Comparison of ENCODE assay signal across 20 mouse cellular contexts in the genomic region with DNA sequence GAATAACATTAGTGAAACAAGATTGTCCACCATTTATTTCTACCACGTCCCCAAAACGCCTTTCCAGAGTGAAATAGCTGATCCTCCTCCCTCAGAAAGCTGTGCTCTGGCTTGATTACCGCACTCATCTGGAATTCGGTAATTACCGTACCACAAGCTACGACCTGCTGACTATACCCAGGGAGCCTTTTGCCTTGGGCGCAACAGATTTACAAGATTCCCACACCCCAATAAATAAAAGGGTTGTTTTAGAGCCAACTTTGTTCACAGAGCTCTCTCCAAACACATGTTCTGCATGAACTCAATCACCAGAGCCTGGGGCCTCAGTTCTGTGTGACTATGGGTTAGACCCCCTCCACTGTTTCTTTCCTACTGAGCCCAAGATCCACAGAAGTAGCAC.
DNase-seq lines count a peak whose midpoint lies in the region; ATAC-seq and TF ChIP-seq lines count a peak whose summit lies in the region.
"Had no signal": no experiment of that assay in that cellular context is flagged by ENCODE, and none has a peak within 500 bp of the region (broad histone marks: within the 10 kb centered on the region; RNA-seq: fewer than 3 reads in every experiment).

No protein-coding gene starts in this region.

- H3K9ac ChIP-seq in forebrain, embryonic 13.5 days: no peak overlapping the region
- H3K9ac ChIP-seq in forebrain, embryonic 12.5 days: no peak overlapping the region
- H3K9ac ChIP-seq in forebrain, embryonic 16.5 days (replicated peaks; ENCODE audit: low read depth, low read length): no peak overlapping the region
- H3K9ac ChIP-seq in limb, embryonic 13.5 days: no peak overlapping the region
- H3K9ac ChIP-seq in midbrain, postnatal 0 days (replicated peaks; ENCODE audit: low read length, poor library complexity, severe bottlenecking): no peak overlapping the region
- H3K9ac ChIP-seq: heart, embryonic 12.5 days; hindbrain, embryonic 14.5 days; intestine, embryonic 15.5 days; kidney, embryonic 15.5 days; liver, embryonic 13.5 days; lung, embryonic 14.5 days had no signal

- no peaks in the 10 kb centered on the region for H3K36me3 ChIP-seq in forebrain, embryonic 13.5 days (ENCODE audit: poor library complexity, severe bottlenecking)
- H3K36me3 ChIP-seq in forebrain, embryonic 12.5 days (replicated peaks): no peaks in the 10 kb centered on the region
- no peaks in the 10 kb centered on the region for H3K36me3 ChIP-seq in forebrain, embryonic 16.5 days (ENCODE audit: control insufficient read depth, insufficient read depth)
- H3K36me3 ChIP-seq in limb, embryonic 13.5 days: no peaks in the 10 kb centered on the region
- H3K36me3 ChIP-seq in midbrain, postnatal 0 days (ENCODE audit: insufficient read depth, low read length): no peaks in the 10 kb centered on the region
- H3K36me3 ChIP-seq: heart, embryonic 12.5 days; intestine, embryonic 15.5 days; kidney, embryonic 15.5 days; liver, embryonic 13.5 days; midbrain, embryonic 10.5 days had no signal

- H3K27ac ChIP-seq in forebrain, embryonic 13.5 days: peak overlapping the region; percentile 6; the same call in 1 of the 2 replicates
- no peak overlapping the region for H3K27ac ChIP-seq in forebrain, embryonic 12.5 days
- no peak overlapping the region for H3K27ac ChIP-seq in forebrain, embryonic 16.5 days (ENCODE audit: low read length)
- peak overlapping the region; percentile 86 for H3K27ac ChIP-seq in limb, embryonic 13.5 days
- no peak overlapping the region for H3K27ac ChIP-seq in midbrain, postnatal 0 days (ENCODE audit: low read depth, low read length)
- H3K27ac ChIP-seq: hindbrain, embryonic 14.5 days; intestine, embryonic 15.5 days; kidney, embryonic 15.5 days; liver, embryonic 13.5 days; macrophage; midbrain, embryonic 10.5 days had no signal

- no peak overlapping the region for H3K4me3 ChIP-seq in forebrain, embryonic 13.5 days
- H3K4me3 ChIP-seq in forebrain, embryonic 12.5 days (replicated peaks): no peak overlapping the region
- H3K4me3 ChIP-seq in forebrain, embryonic 16.5 days (replicated peaks; ENCODE audit: low read length): no peak overlapping the region
- no peak overlapping the region for H3K4me3 ChIP-seq in limb, embryonic 13.5 days
- no peak overlapping the region for H3K4me3 ChIP-seq in midbrain, postnatal 0 days (ENCODE audit: low read depth, low read length)
- H3K4me3 ChIP-seq: heart, embryonic 12.5 days; intestine, embryonic 15.5 days; kidney, embryonic 15.5 days; liver, embryonic 13.5 days; midbrain, embryonic 10.5 days had no signal

- TF ChIP-seq POLR2A in brain, embryonic 14.5 days (IDR thresholded peaks at IDR 0.05; ENCODE audit: borderline replicate concordance, extremely low read depth, insufficient read depth, insufficient read length, poor library complexity, severe bottlenecking): no peak

- WGBS in forebrain, embryonic 13.5 days: 56% methylated on average over 7 of the region's 7 CpGs
- 64% methylated on average over 7 of the region's 7 CpGs for WGBS in forebrain, embryonic 12.5 days
- WGBS in forebrain, embryonic 16.5 days: 39% methylated on average over 7 of the region's 7 CpGs
- WGBS in limb, embryonic 13.5 days: 11% methylated on average over 7 of the region's 7 CpGs
- WGBS in midbrain, postnatal 0 days: 75% methylated on average over 7 of the region's 7 CpGs

- no peaks in the 10 kb centered on the region for H3K27me3 ChIP-seq in forebrain, embryonic 13.5 days
- 0 out of 2 replicates have a peak, but pooled peaks cover 2% of the 10 kb centered on the region for H3K27me3 ChIP-seq in forebrain, embryonic 12.5 days
- no peaks in the 10 kb centered on the region for H3K27me3 ChIP-seq in forebrain, embryonic 16.5 days (replicated peaks; ENCODE audit: control insufficient read depth, insufficient read depth, low read length)
- H3K27me3 ChIP-seq in limb, embryonic 13.5 days: no peaks in the 10 kb centered on the region
- no peaks in the 10 kb centered on the region for H3K27me3 ChIP-seq in midbrain, postnatal 0 days (ENCODE audit: insufficient read depth, low read length)
- H3K27me3 ChIP-seq: heart, embryonic 12.5 days; intestine, embryonic 15.5 days; kidney, embryonic 15.5 days; liver, embryonic 13.5 days had no signal

- no peak overlapping the region for H3K4me2 ChIP-seq in forebrain, embryonic 13.5 days
- no peak overlapping the region for H3K4me2 ChIP-seq in forebrain, embryonic 12.5 days
- no peak overlapping the region for H3K4me2 ChIP-seq in forebrain, embryonic 16.5 days (ENCODE audit: low read length)
- H3K4me2 ChIP-seq in limb, embryonic 13.5 days (replicated peaks): peak overlapping the region; percentile 42
- no peak overlapping the region for H3K4me2 ChIP-seq in midbrain, postnatal 0 days (ENCODE audit: low read depth, low read length, poor library complexity, severe bottlenecking)
- H3K4me2 ChIP-seq: heart, embryonic 12.5 days; hindbrain, embryonic 14.5 days; intestine, embryonic 15.5 days; kidney, embryonic 15.5 days; liver, embryonic 13.5 days; lung, embryonic 14.5 days had no signal

- DNase-seq in brain, embryonic 14.5 days (ENCODE audit: low read depth): peak; percentile 76
- no peak for DNase-seq in right cerebral cortex, postnatal 14 days
- DNase-seq in thymus, postnatal 4 days: no peak
- no peak for DNase-seq in midbrain, postnatal 0 days (ENCODE audit: low spot score)
- DNase-seq: adrenal gland, postnatal 14 days; cerebellum, adult 18-20 months; cerebellum, postnatal 36 days; liver, embryonic 13.5 days; lung, embryonic 14.5 days; retina, postnatal 1 day had no signal

- H3K9me3 ChIP-seq in forebrain, embryonic 13.5 days (replicated peaks): no peaks in the 10 kb centered on the region
- H3K9me3 ChIP-seq in forebrain, embryonic 12.5 days: no peaks in the 10 kb centered on the region
- no peaks in the 10 kb centered on the region for H3K9me3 ChIP-seq in forebrain, embryonic 16.5 days (ENCODE audit: control insufficient read depth, low read length)
- H3K9me3 ChIP-seq in limb, embryonic 13.5 days: no peaks in the 10 kb centered on the region
- no peaks in the 10 kb centered on the region for H3K9me3 ChIP-seq in midbrain, postnatal 0 days (ENCODE audit: low read length)
- H3K9me3 ChIP-seq: heart, embryonic 12.5 days; intestine, embryonic 15.5 days; kidney, embryonic 15.5 days; liver, embryonic 13.5 days; midbrain, embryonic 10.5 days had no signal

- no peak for TF ChIP-seq CTCF in brain, embryonic 14.5 days (IDR thresholded peaks at IDR 0.05; ENCODE audit: borderline replicate concordance, extremely low read depth, insufficient read depth, insufficient read length)
- TF ChIP-seq CTCF in midbrain, postnatal 0 days (IDR thresholded peaks at IDR 0.05): no peak

- H3K4me1 ChIP-seq in forebrain, embryonic 13.5 days: peaks cover 4% of the 10 kb centered on the region; the same call in 1 of the 2 replicates
- H3K4me1 ChIP-seq in forebrain, embryonic 12.5 days: 0 out of 2 replicates have a peak, but pooled peaks cover 3% of the 10 kb centered on the region
- H3K4me1 ChIP-seq in forebrain, embryonic 16.5 days (replicated peaks; ENCODE audit: control insufficient read depth, insufficient read depth, low read length): peaks cover 6% of the 10 kb centered on the region
- H3K4me1 ChIP-seq in limb, embryonic 13.5 days: peaks cover 41% of the 10 kb centered on the region
- no peaks in the 10 kb centered on the region for H3K4me1 ChIP-seq in midbrain, postnatal 0 days (ENCODE audit: insufficient read depth, low read length)
- H3K4me1 ChIP-seq: intestine, embryonic 15.5 days; liver, embryonic 13.5 days; midbrain, embryonic 10.5 days had no signal

- peak; percentile 61; the same call in 1 of the 2 replicates for ATAC-seq in forebrain, embryonic 13.5 days
- no peak for ATAC-seq in forebrain, embryonic 12.5 days (ENCODE audit: low FRiP score)
- peak; percentile 83 for ATAC-seq in forebrain, embryonic 16.5 days
- peak; percentile 94 for ATAC-seq in limb, embryonic 13.5 days (ENCODE audit: low FRiP score, low read depth)
- ATAC-seq in midbrain, postnatal 0 days (ENCODE audit: low FRiP score): no peak
- ATAC-seq: intestine, embryonic 15.5 days had no signal

Comparison
In these comparisons a context has a peak if more than half of its experiments do, and no peak if none do; other contexts are left out.
1. ATAC-seq: peak in forebrain, embryonic 13.5 days (single experiment), forebrain, embryonic 16.5 days (single experiment) and limb, embryonic 13.5 days (single experiment); none in forebrain, embryonic 12.5 days (single experiment) and midbrain, postnatal 0 days (single experiment).
2. H3K27ac ChIP-seq: peak in forebrain, embryonic 13.5 days (single experiment) and limb, embryonic 13.5 days (single experiment); none in forebrain, embryonic 12.5 days (single experiment), forebrain, embryonic 16.5 days (single experiment) and midbrain, postnatal 0 days (single experiment).